Mouse (Mus musculus) E14TG2a.4 (cell line): ENCODE data around the gene Cdh6.

Experiments used
- CTCF ChIP-seq: conservative IDR thresholded peaks from 2 replicates; pipeline ENCODE4 v1.5.1; 2014; ENCODE audit warnings: low read length
- NANOG ChIP-seq: IDR thresholded peaks from 2 replicates; pipeline ENCODE4 v1.6.1; 2014; ENCODE audit warnings: borderline replicate concordance, low read length, mixed read lengths
- POU5F1 ChIP-seq: IDR thresholded peaks from 2 replicates; pipeline ENCODE4 v1.6.1; 2014; ENCODE audit warnings: low read length, borderline replicate concordance

DNA sequence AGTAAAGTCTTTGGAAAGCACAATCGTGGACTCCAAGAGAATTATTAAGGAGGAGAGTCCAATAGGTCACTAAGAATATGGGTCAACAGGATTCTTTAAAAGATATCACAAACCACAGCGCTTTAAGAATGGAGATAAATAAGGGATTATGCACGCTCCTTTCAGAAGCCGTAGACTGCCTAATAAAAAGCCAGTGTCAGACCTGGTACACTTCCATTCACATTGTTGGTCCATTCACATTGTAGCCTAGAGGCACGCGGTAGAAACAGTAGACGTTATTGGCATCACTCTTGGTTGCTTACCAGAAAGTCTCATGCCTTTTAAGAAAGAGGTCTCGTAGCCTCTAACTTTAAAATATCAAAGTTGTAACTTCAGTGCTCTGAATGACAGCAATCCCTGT, 8.0 kb upstream of the Cdh6 start:
- TF ChIP-seq CTCF (no peak), POU5F1 (no peak), NANOG (no peak)
